Comparison of ENCODE assay signal across 24 mouse cellular contexts in the genomic region with DNA sequence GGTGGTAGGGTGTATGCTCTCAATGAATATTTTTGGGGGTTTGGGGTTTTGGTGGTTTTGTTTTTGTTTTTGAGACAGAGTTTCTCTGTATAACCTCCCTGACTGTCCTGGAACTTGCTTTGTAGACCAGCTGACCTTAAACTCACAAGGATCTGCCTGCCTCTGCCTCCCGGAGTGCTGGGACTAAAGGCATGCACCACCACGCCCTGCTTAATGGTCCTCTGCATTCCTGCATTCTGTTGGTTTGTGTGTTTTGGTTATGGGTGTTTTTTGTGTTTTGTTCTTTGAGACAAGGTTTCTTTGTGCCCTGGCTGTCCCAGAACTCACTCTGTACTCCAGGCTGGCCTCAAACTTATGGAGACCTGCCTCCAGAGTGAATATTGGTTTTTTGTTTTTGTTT.
A peak's percentile ranks its signal among the peaks of the same experiment; 100 is the strongest.
DNase-seq lines count a peak whose midpoint lies in the region; ATAC-seq and TF ChIP-seq lines count a peak whose summit lies in the region.
"Had no signal": no experiment of that assay in that cellular context is flagged by ENCODE, and none has a peak within 500 bp of the region (broad histone marks: within the 10 kb centered on the region; RNA-seq: fewer than 3 reads in every experiment).

No protein-coding gene starts in this region.

- no peak for TF ChIP-seq CTCF in lung, adult 2 months (IDR thresholded peaks at IDR 0.05; ENCODE audit: insufficient read depth, low read length)

- H3K9me3 ChIP-seq in midbrain, embryonic 11.5 days (ENCODE audit: control insufficient read depth, low read length), result no peaks in the 10 kb centered on the region
- no peaks in the 10 kb centered on the region for H3K9me3 ChIP-seq in midbrain, embryonic 15.5 days
- no peaks in the 10 kb centered on the region for H3K9me3 ChIP-seq in ES-E14 (ENCODE audit: control insufficient read depth, insufficient read depth, low read depth, low read length)
- H3K9me3 ChIP-seq: embryonic facial prominence, embryonic 12.5 days; embryonic facial prominence, embryonic 15.5 days; forebrain, embryonic 12.5 days; forebrain, embryonic 15.5 days; heart, embryonic 10.5 days; heart, embryonic 13.5 days; hindbrain, embryonic 12.5 days; hindbrain, embryonic 15.5 days had no signal

- no peak overlapping the region for H3K4me3 ChIP-seq in midbrain, embryonic 11.5 days (ENCODE audit: low read depth, low read length)
- no peak overlapping the region for H3K4me3 ChIP-seq in midbrain, embryonic 15.5 days
- no peak overlapping the region for H3K4me3 ChIP-seq in ES-E14 (ENCODE audit: insufficient read depth in 1 of 2, low read depth in 1 of 2, low read length in 2 of 2, poor library complexity in 1 of 2, severe bottlenecking in 1 of 2)
- H3K4me3 ChIP-seq in lung, adult 2 months (replicated peaks; ENCODE audit: extremely low read depth, low read depth, low read length), result no peak overlapping the region
- H3K4me3 ChIP-seq: embryonic facial prominence, embryonic 12.5 days; embryonic facial prominence, embryonic 15.5 days; forebrain, embryonic 12.5 days; forebrain, embryonic 15.5 days; heart, adult 2 months; heart, embryonic 10.5 days; heart, embryonic 13.5 days; hindbrain, embryonic 12.5 days; hindbrain, embryonic 15.5 days had no signal

- H3K4me1 ChIP-seq in midbrain, embryonic 11.5 days (ENCODE audit: control insufficient read depth, insufficient read depth, low read length), result peaks cover 5% of the 10 kb centered on the region; the same call in 1 of the 2 replicates
- no peaks in the 10 kb centered on the region for H3K4me1 ChIP-seq in midbrain, embryonic 15.5 days
- H3K4me1 ChIP-seq in ES-E14 (ENCODE audit: control insufficient read depth in 2 of 2, insufficient read depth in 2 of 2, low read length in 2 of 2, poor library complexity in 1 of 2), result peaks cover 10 to 31% of the 10 kb centered on the region in 2 experiments
- H3K4me1 ChIP-seq in lung, adult 2 months (ENCODE audit: control insufficient read depth, insufficient read depth, low read length), result peaks cover 5% of the 10 kb centered on the region
- H3K4me1 ChIP-seq: embryonic facial prominence, embryonic 15.5 days; hindbrain, embryonic 12.5 days; hindbrain, embryonic 15.5 days had no signal

- H3K27ac ChIP-seq in midbrain, embryonic 11.5 days (ENCODE audit: low read depth, low read length), result no peak overlapping the region
- H3K27ac ChIP-seq in midbrain, embryonic 15.5 days, result no peak overlapping the region
- H3K27ac ChIP-seq in ES-E14 (ENCODE audit: insufficient read depth, low read depth, low read length, poor library complexity, severe bottlenecking), result peak overlapping the region; percentile 90; the same call in 1 of the 2 replicates
- H3K27ac ChIP-seq: embryonic facial prominence, embryonic 12.5 days; embryonic facial prominence, embryonic 15.5 days; forebrain, embryonic 12.5 days; forebrain, embryonic 15.5 days; heart, adult 2 months; heart, embryonic 10.5 days; heart, embryonic 13.5 days; hindbrain, embryonic 12.5 days; hindbrain, embryonic 15.5 days had no signal

- no peak for ATAC-seq in midbrain, embryonic 11.5 days (ENCODE audit: low FRiP score)
- ATAC-seq in midbrain, embryonic 15.5 days (replicated peaks), result no peak
- ATAC-seq: CD4-positive, CD25-positive, alpha-beta regulatory T cell, adult 4 months; forebrain, embryonic 15.5 days; intestine, postnatal 0 days had no signal

- no peaks in the 10 kb centered on the region for H3K27me3 ChIP-seq in midbrain, embryonic 11.5 days (ENCODE audit: control insufficient read depth, insufficient read depth, low read length)
- H3K27me3 ChIP-seq in midbrain, embryonic 15.5 days (replicated peaks), result no peaks in the 10 kb centered on the region
- H3K27me3 ChIP-seq: embryonic facial prominence, embryonic 12.5 days; embryonic facial prominence, embryonic 15.5 days; forebrain, embryonic 12.5 days; forebrain, embryonic 15.5 days; heart, embryonic 13.5 days; hindbrain, embryonic 12.5 days; hindbrain, embryonic 15.5 days had no signal

- in situ Hi-C loops in ES-E14 (cut with MboI; ENCODE audit: low sequenced_read_pairs in 2 of 2, unreplicated experiment in 2 of 2), result no loop called here

- DNase-seq in midbrain, embryonic 11.5 days (ENCODE audit: low spot score, missing footprints), result peak; percentile 8
- peak; percentile 83 for DNase-seq in ES-E14 (ENCODE audit: low read depth, low spot score)
- DNase-seq in ZHBTc4 (ENCODE audit: low read depth, low spot score), result peak; percentile 97
- no peak for DNase-seq in embryo, embryonic 10.5 days (ENCODE audit: low spot score)
- DNase-seq in right cerebral cortex, postnatal 4 days, result no peak
- DNase-seq in lung, adult 2 months, result no peak
- DNase-seq: adrenal gland, adult 2 months; adrenal gland, postnatal 14 days; cerebellum, adult 11-12 months; cerebellum, adult 8-10 months; cerebellum, postnatal 10 days; gastrocnemius, postnatal 25 days; heart, adult 2 months had no signal

- WGBS in midbrain, embryonic 11.5 days, result 90% methylated on average over 2 of the region's 2 CpGs
- 86% methylated on average over 2 of the region's 2 CpGs for WGBS in midbrain, embryonic 15.5 days
- WGBS in lung, adult 2 months, result 84% methylated on average over 2 of the region's 2 CpGs

- no peaks in the 10 kb centered on the region for H3K36me3 ChIP-seq in midbrain, embryonic 11.5 days (ENCODE audit: control insufficient read depth, insufficient read depth, low read length)
- H3K36me3 ChIP-seq in midbrain, embryonic 15.5 days (replicated peaks), result no peaks in the 10 kb centered on the region
- no peaks in the 10 kb centered on the region; the same call in 1 of the 2 replicates for H3K36me3 ChIP-seq in ES-E14 (ENCODE audit: control insufficient read depth, insufficient read depth, low read length, poor library complexity, severe bottlenecking)
- H3K36me3 ChIP-seq: embryonic facial prominence, embryonic 12.5 days; embryonic facial prominence, embryonic 15.5 days; forebrain, embryonic 12.5 days; forebrain, embryonic 15.5 days; heart, embryonic 10.5 days; heart, embryonic 13.5 days; hindbrain, embryonic 12.5 days; hindbrain, embryonic 15.5 days had no signal

- no peak overlapping the region for H3K4me2 ChIP-seq in midbrain, embryonic 11.5 days
- H3K4me2 ChIP-seq in midbrain, embryonic 15.5 days, result no peak overlapping the region
- H3K4me2 ChIP-seq: embryonic facial prominence, embryonic 12.5 days; embryonic facial prominence, embryonic 15.5 days; forebrain, embryonic 12.5 days; forebrain, embryonic 15.5 days; heart, embryonic 13.5 days; hindbrain, embryonic 12.5 days; hindbrain, embryonic 15.5 days had no signal

- H3K9ac ChIP-seq in midbrain, embryonic 11.5 days (ENCODE audit: low read length), result no peak overlapping the region
- no peak overlapping the region for H3K9ac ChIP-seq in midbrain, embryonic 15.5 days
- no peak overlapping the region; the same call in 1 of the 2 replicates for H3K9ac ChIP-seq in ES-E14 (ENCODE audit: insufficient read depth, low read depth, low read length, poor library complexity, severe bottlenecking)
- H3K9ac ChIP-seq: embryonic facial prominence, embryonic 12.5 days; embryonic facial prominence, embryonic 15.5 days; forebrain, embryonic 12.5 days; forebrain, embryonic 15.5 days; heart, embryonic 13.5 days; hindbrain, embryonic 12.5 days; hindbrain, embryonic 15.5 days had no signal

- TF ChIP-seq POLR2A in lung, adult 2 months (IDR thresholded peaks at IDR 0.05; ENCODE audit: borderline replicate concordance, extremely low read depth, low read depth, low read length), result no peak

TF ChIP-seq in ES-E14, 5 proteins besides CTCF, POLR2A, EP300 and RAD21:
- TF ChIP-seq ZNF384 (IDR thresholded peaks at IDR 0.05; ENCODE audit: low read depth, low read length) (0 out of 2 replicates have a peak, but pooled peaks have one; percentile 35), ZC3H11A (IDR thresholded peaks at IDR 0.05; ENCODE audit: borderline replicate concordance, low read depth, low read length) (no peak), CHD2 (IDR thresholded peaks at IDR 0.05; ENCODE audit: low read depth, low read length) (peak; percentile 75), HCFC1 (IDR thresholded peaks at IDR 0.05; ENCODE audit: borderline replicate concordance, insufficient read depth, low read length) (no peak), MAFK (IDR thresholded peaks at IDR 0.05; ENCODE audit: insufficient read depth, low read depth, low read length) (no peak)

Comparison
In these comparisons a context has a peak if more than half of its experiments do, and no peak if none do; other contexts are left out.
1. DNase-seq: peak in midbrain, embryonic 11.5 days (single experiment), ES-E14 (single experiment) and ZHBTc4 (single experiment); none in embryo, embryonic 10.5 days (single experiment), right cerebral cortex, postnatal 4 days (single experiment) and lung, adult 2 months (single experiment).